Mouse (Mus musculus) liver, embryonic 15.5 days (tissue): ENCODE data around the gene Slc25a34. TPM values are rescaled to one million over a fixed set of nuclear protein-coding genes. Genes with fewer than 3 reads are reported as not detected.
A peak's percentile ranks its signal among the peaks of the same experiment; 100 is the strongest.

Experiments used
- ATAC-seq: fragments of 200-750 bp; cut with Nextera tagmentation; 2 replicates; pipeline ENCODE4 v1.8.0; 2017; ENCODE audit warnings: moderate number of reproducible peaks, mild to moderate bottlenecking, moderate library complexity; ENCODE audit not compliant: insufficient read depth
- H3K27ac ChIP-seq: fragments of 300-500 bp; sonication (generic); replicated peaks from 2 replicates; pipeline ENCODE4 v1.5.1; 2015; ENCODE audit warnings: mild to moderate bottlenecking, inconsistent platforms
- H3K27me3 ChIP-seq: fragments of 300-500 bp; sonication (generic); 2 replicates; pipeline ENCODE4 v1.6.1; 2015; ENCODE audit warnings: mild to moderate bottlenecking, inconsistent platforms
- H3K36me3 ChIP-seq: fragments of 300-500 bp; sonication (generic); replicated peaks from 2 replicates; pipeline ENCODE4 v1.6.1; 2015; ENCODE audit warnings: moderate library complexity, mild to moderate bottlenecking, inconsistent platforms
- H3K4me1 ChIP-seq: fragments of 300-500 bp; sonication (generic); replicated peaks from 2 replicates; pipeline ENCODE4 v1.6.1; 2015; ENCODE audit warnings: inconsistent platforms
- H3K4me2 ChIP-seq: fragments of 300-500 bp; sonication (generic); 2 replicates; pipeline ENCODE4 v1.6.1; 2015; ENCODE audit warnings: moderate library complexity, mild to moderate bottlenecking, inconsistent platforms
- H3K4me3 ChIP-seq: fragments of 300-500 bp; sonication (generic); replicated peaks from 2 replicates; pipeline ENCODE4 v1.5.1; 2015; ENCODE audit warnings: mild to moderate bottlenecking, inconsistent platforms
- H3K9ac ChIP-seq: fragments of 300-500 bp; sonication (generic); 2 replicates; pipeline ENCODE4 v1.6.1; 2015; ENCODE audit warnings: moderate library complexity, mild to moderate bottlenecking, inconsistent platforms
- H3K9me3 ChIP-seq: fragments of 300-500 bp; sonication (generic); replicated peaks from 2 replicates; pipeline ENCODE4 v1.6.1; 2016; ENCODE audit warnings: inconsistent platforms
- WGBS: fragments of 180-500 bp; shearing (Covaris S2); methylation state at CpG from one replicate; pipeline ENCODE4 v1.1.7; 2015; ENCODE audit warnings: mixed read lengths; ENCODE audit not compliant: insufficient replicate concordance; 5-methylcytosine and 5-hydroxymethylcytosine counted together
- polyA plus RNA-seq: library from polyadenylated mRNA; unstranded; fragments of >200 nt; fragmentation: Nextera tagmentation; extraction: Ambion mirVana; gene quantifications from 2 replicates; pipeline ENCODE4 v1.2.1, GENCODE M21; 2015

Slc25a34 gene
- 0.07 TPM in 1 of 2 replicates, not detected in the other for polyA plus RNA-seq

- Histone ChIP-seq H3K4me2 (no peak within 1 kb of the TSS), H3K9ac (no peak within 1 kb of the TSS), H3K4me3 (no peak within 1 kb of the TSS), H3K4me1 (peaks cover 17% of the 10 kb centered on the region), H3K27ac (0 out of 2 replicates have a peak within 1 kb of the TSS, but pooled peaks have one; percentile 6), H3K9me3 (no peaks in the 10 kb centered on the region), H3K36me3 (peaks cover 4% of the 10 kb centered on the region), H3K27me3 (no peaks in the 10 kb centered on the region)
- ATAC-seq = peak; percentile 60
- 52% methylated on average over 1 of the region's 1 CpGs for WGBS
Observed at GRCm38 (mm10) chr4:141623666-141624065, at the start of gene Slc25a34. Slc25a34 (minus strand) TSS chr4:141623821.

- H3K4me2 ChIP-seq = no peak overlapping the region
- no peak overlapping the region for H3K9ac ChIP-seq
- ATAC-seq = no peak
- H3K4me3 ChIP-seq = no peak overlapping the region
- no peaks in the 10 kb centered on the region for H3K36me3 ChIP-seq
- H3K4me1 ChIP-seq = peaks cover 6% of the 10 kb centered on the region
- H3K9me3 ChIP-seq = no peaks in the 10 kb centered on the region
- H3K27me3 ChIP-seq = no peaks in the 10 kb centered on the region
- WGBS = 58% methylated on average over 13 of the region's 13 CpGs
- no peak overlapping the region for H3K27ac ChIP-seq
Observed at GRCm38 (mm10) chr4:141672325-141672724, 48.7 kb upstream of the Slc25a34 start.

- peaks cover 6% of the 10 kb centered on the region for H3K4me1 ChIP-seq
- H3K4me3 ChIP-seq = no peak overlapping the region
- H3K36me3 ChIP-seq = no peaks in the 10 kb centered on the region
- H3K4me2 ChIP-seq = no peak overlapping the region
- WGBS = 72% methylated on average over 4 of the region's 4 CpGs
- H3K9ac ChIP-seq = no peak overlapping the region
- no peak for ATAC-seq
- H3K27me3 ChIP-seq = no peaks in the 10 kb centered on the region
- H3K9me3 ChIP-seq = no peaks in the 10 kb centered on the region
- H3K27ac ChIP-seq = no peak overlapping the region
Observed at GRCm38 (mm10) chr4:141671389-141671788, 47.8 kb upstream of the Slc25a34 start.

GRCm38 (mm10) chr4:141669898-141670712 lies 46.5 kb upstream of the Slc25a34 start:
- 59% methylated on average over 18 of the region's 18 CpGs for WGBS
- Histone ChIP-seq H3K4me1 (peaks cover 6% of the 10 kb centered on the region; the same call in 1 of the 2 replicates), H3K36me3 (no peaks in the 10 kb centered on the region), H3K9me3 (no peaks in the 10 kb centered on the region), H3K4me2 (no peak overlapping the region), H3K9ac (no peak overlapping the region), H3K4me3 (no peak overlapping the region), H3K27me3 (0 out of 2 replicates have a peak, but pooled peaks cover 1% of the 10 kb centered on the region), H3K27ac (no peak overlapping the region)
- ATAC-seq = no peak

- H3K4me3 ChIP-seq = peak within 1 kb of the TSS; percentile 78
- peaks cover 27% of the 10 kb centered on the region for H3K4me1 ChIP-seq
- 0 out of 2 replicates have a peak, but pooled peaks cover 5% of the 10 kb centered on the region for H3K27me3 ChIP-seq
- peak within 1 kb of the TSS; percentile 97 for H3K4me2 ChIP-seq
- WGBS = 71% methylated on average over 8 of the region's 8 CpGs
- H3K9me3 ChIP-seq = no peaks in the 10 kb centered on the region
- no peak for ATAC-seq
- peak within 1 kb of the TSS; percentile 88 for H3K9ac ChIP-seq
- H3K27ac ChIP-seq = peak within 1 kb of the TSS; percentile 21
- 0 out of 2 replicates have a peak, but pooled peaks cover 14% of the 10 kb centered on the region for H3K36me3 ChIP-seq
Observed at GRCm38 (mm10) chr4:141664799-141665198, 41.2 kb upstream of the Slc25a34 start, which contains the start of gene Plekhm2. Plekhm2 (minus strand) TSS chr4:141664899.

- Histone ChIP-seq H3K4me1 (peaks cover 27% of the 10 kb centered on the region), H3K9ac (peak overlapping the region; percentile 88), H3K4me3 (peak overlapping the region; percentile 78), H3K9me3 (no peaks in the 10 kb centered on the region), H3K4me2 (peak overlapping the region; percentile 97), H3K27ac (peak overlapping the region; percentile 21), H3K36me3 (0 out of 2 replicates have a peak, but pooled peaks cover 14% of the 10 kb centered on the region), H3K27me3 (0 out of 2 replicates have a peak, but pooled peaks cover 5% of the 10 kb centered on the region)
- 2% methylated on average over 49 of the region's 60 CpGs for WGBS
- peak; percentile 83 for ATAC-seq
Observed at GRCm38 (mm10) chr4:141664011-141664745, 40.6 kb upstream of the Slc25a34 start.

- Histone ChIP-seq H3K27ac (peak overlapping the region; percentile 21), H3K9ac (peak overlapping the region; percentile 88), H3K4me3 (peak overlapping the region; percentile 78), H3K4me2 (peak overlapping the region; percentile 97), H3K4me1 (peaks cover 30% of the 10 kb centered on the region), H3K36me3 (0 out of 2 replicates have a peak, but pooled peaks cover 14% of the 10 kb centered on the region), H3K27me3 (0 out of 2 replicates have a peak, but pooled peaks cover 5% of the 10 kb centered on the region), H3K9me3 (no peaks in the 10 kb centered on the region)
- 4% methylated on average over 47 of the region's 47 CpGs for WGBS
- peak; percentile 25 for ATAC-seq
Observed at GRCm38 (mm10) chr4:141663122-141663931, 39.7 kb upstream of the Slc25a34 start.

GRCm38 (mm10) chr4:141660884-141661283 lies 37.3 kb upstream of the Slc25a34 start:
- Histone ChIP-seq H3K4me3 (no peak overlapping the region), H3K36me3 (0 out of 2 replicates have a peak, but pooled peaks cover 14% of the 10 kb centered on the region), H3K27me3 (0 out of 2 replicates have a peak, but pooled peaks cover 5% of the 10 kb centered on the region), H3K4me1 (peaks cover 48% of the 10 kb centered on the region), H3K9ac (no peak overlapping the region), H3K27ac (no peak overlapping the region), H3K9me3 (no peaks in the 10 kb centered on the region), H3K4me2 (no peak overlapping the region)
- ATAC-seq = no peak
- WGBS = 85% methylated on average over 11 of the region's 11 CpGs

- H3K4me2 ChIP-seq = no peak overlapping the region
- 0 out of 2 replicates have a peak, but pooled peaks cover 14% of the 10 kb centered on the region for H3K36me3 ChIP-seq
- no peak overlapping the region for H3K9ac ChIP-seq
- no peak overlapping the region for H3K27ac ChIP-seq
- H3K4me1 ChIP-seq = peaks cover 47% of the 10 kb centered on the region
- H3K4me3 ChIP-seq = no peak overlapping the region
- WGBS = 72% methylated on average over 4 of the region's 4 CpGs
- H3K9me3 ChIP-seq = no peaks in the 10 kb centered on the region
- H3K27me3 ChIP-seq = 0 out of 2 replicates have a peak, but pooled peaks cover under 1% of the 10 kb centered on the region
- no peak for ATAC-seq
Observed at GRCm38 (mm10) chr4:141659739-141660138, 36.1 kb upstream of the Slc25a34 start.

GRCm38 (mm10) chr4:141658846-141659484 lies 35.3 kb upstream of the Slc25a34 start:
- Histone ChIP-seq H3K4me1 (peaks cover 40% of the 10 kb centered on the region), H3K9me3 (no peaks in the 10 kb centered on the region), H3K4me3 (no peak overlapping the region), H3K9ac (no peak overlapping the region), H3K4me2 (no peak overlapping the region), H3K36me3 (0 out of 2 replicates have a peak, but pooled peaks cover 14% of the 10 kb centered on the region), H3K27me3 (no peaks in the 10 kb centered on the region), H3K27ac (no peak overlapping the region)
- no peak for ATAC-seq
- WGBS = 78% methylated on average over 6 of the region's 6 CpGs
